Mouse (Mus musculus) liver, adult 2 months (tissue): ENCODE data around the gene Spon1. TPM values are rescaled to one million over a fixed set of nuclear protein-coding genes. Genes with fewer than 3 reads are reported as not detected.

Source experiments
- DNase-seq: peaks from one replicate; pipeline ENCODE4 v3.0.0-alpha.2; 2011; ENCODE audit warnings: low read depth, low spot score; ENCODE audit errors: extremely low read depth
- H3K27ac ChIP-seq: fragments of 200-500 bp; replicated peaks from 2 replicates; pipeline ENCODE4 v1.5.1; 2012; ENCODE audit warnings: low read depth, mild to moderate bottlenecking, control low read depth, inconsistent platforms, low read length; ENCODE audit not compliant: insufficient read depth
- H3K27me3 ChIP-seq: fragments of 200-500 bp; 2 replicates; pipeline ENCODE4 v1.6.1; 2012; ENCODE audit warnings: mild to moderate bottlenecking, moderate library complexity, low read length, inconsistent platforms; ENCODE audit not compliant: control insufficient read depth, insufficient read depth
- H3K36me3 ChIP-seq: fragments of 200-500 bp; 2 replicates; pipeline ENCODE4 v1.6.1; 2012; ENCODE audit warnings: low read length, inconsistent platforms; ENCODE audit not compliant: control insufficient read depth, insufficient read depth
- H3K4me1 ChIP-seq: fragments of 200-500 bp; 2 replicates; pipeline ENCODE4 v1.6.1; 2011; ENCODE audit warnings: low read length; ENCODE audit not compliant: control insufficient read depth, insufficient read depth
- H3K4me3 ChIP-seq: fragments of 200-500 bp; 2 replicates; pipeline ENCODE4 v1.5.1; 2011; ENCODE audit warnings: low read depth, mild to moderate bottlenecking, control low read depth, low read length, moderate library complexity; ENCODE audit not compliant: insufficient read depth
- H3K79me2 ChIP-seq: fragments of 200-500 bp; 2 replicates; pipeline ENCODE4 v1.6.1; 2012; ENCODE audit warnings: inconsistent platforms, mild to moderate bottlenecking, low read length, moderate library complexity; ENCODE audit not compliant: control insufficient read depth, insufficient read depth
- H3K9ac ChIP-seq: fragments of 200-500 bp; 2 replicates; pipeline ENCODE4 v1.6.1; 2012; ENCODE audit warnings: low read depth, mild to moderate bottlenecking, control low read depth, inconsistent platforms, low read length
- CTCF ChIP-seq: fragments of 200-500 bp; IDR thresholded peaks from 2 replicates; pipeline ENCODE4 v1.5.1; 2011; ENCODE audit warnings: low read depth, low read length, control low read depth
- POLR2A ChIP-seq: fragments of 200-500 bp; IDR thresholded peaks from 2 replicates; pipeline ENCODE4 v1.6.1; 2011; ENCODE audit warnings: low read length, control low read depth; ENCODE audit not compliant: insufficient read depth; ENCODE audit errors: extremely low read depth
- WGBS: fragments of 180-500 bp; shearing (Covaris S2); methylation state at CpG from one replicate; pipeline ENCODE4 v1.1.7; 2018; 5-methylcytosine and 5-hydroxymethylcytosine counted together
- polyA plus RNA-seq: library from polyadenylated mRNA; depleted of rRNA; stranded (reverse); fragments of >200 nt; gene quantifications from 2 replicates; pipeline ENCODE4 v1.2.3, GENCODE M21; 2012
- total RNA-seq: library from RNA; depleted of rRNA; stranded (reverse); fragments of >200 nt; gene quantifications from 2 replicates; pipeline ENCODE4 v1.2.3, GENCODE M21; 2014

Gene Spon1
- total and polyA plus RNA-seq, 2 experiments: 0.22 to 0.28 TPM

DNA sequence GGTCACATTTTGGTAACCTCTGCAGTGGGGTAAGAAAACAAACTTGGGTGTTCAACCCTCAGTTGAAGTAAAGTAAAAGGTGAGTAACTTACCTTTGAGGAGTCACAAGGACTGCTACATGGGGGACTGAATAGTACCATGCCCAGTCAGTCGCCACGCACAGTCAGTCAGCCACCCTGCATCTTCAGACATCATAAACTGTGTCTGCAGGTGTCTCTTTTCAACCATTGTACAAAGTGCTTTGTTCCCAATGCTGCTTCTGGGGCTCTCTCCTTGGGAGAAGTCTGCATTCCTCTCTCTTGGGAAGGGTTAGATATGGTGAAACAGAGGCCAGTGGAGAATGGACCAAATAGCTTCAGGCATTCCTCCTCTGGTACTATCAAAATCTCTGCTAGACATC, 125.0 kb downstream of the Spon1 start:
- WGBS: 96% methylated on average over 2 of the region's 2 CpGs
- no peaks in the 10 kb centered on the region for H3K36me3 ChIP-seq
- no peak for TF ChIP-seq CTCF
- TF ChIP-seq POLR2A: no peak
- no peak overlapping the region for H3K9ac ChIP-seq
- no peaks in the 10 kb centered on the region for H3K4me1 ChIP-seq
- DNase-seq: no peak
- no peak overlapping the region for H3K27ac ChIP-seq
- no peaks in the 10 kb centered on the region for H3K79me2 ChIP-seq
- H3K4me3 ChIP-seq: no peak overlapping the region
- H3K27me3 ChIP-seq: no peaks in the 10 kb centered on the region

GRCm38 (mm10) chr7:113891491-113891890, 125.7 kb downstream of the Spon1 start:
- no peak for TF ChIP-seq POLR2A
- no peak for TF ChIP-seq CTCF
- Histone ChIP-seq H3K27me3 (no peaks in the 10 kb centered on the region; the same call in 1 of the 2 replicates), H3K79me2 (no peaks in the 10 kb centered on the region), H3K36me3 (no peaks in the 10 kb centered on the region), H3K9ac (no peak overlapping the region), H3K4me1 (no peaks in the 10 kb centered on the region), H3K27ac (no peak overlapping the region), H3K4me3 (no peak overlapping the region)
- no peak for DNase-seq
- 85% methylated on average over 6 of the region's 6 CpGs for WGBS

DNA sequence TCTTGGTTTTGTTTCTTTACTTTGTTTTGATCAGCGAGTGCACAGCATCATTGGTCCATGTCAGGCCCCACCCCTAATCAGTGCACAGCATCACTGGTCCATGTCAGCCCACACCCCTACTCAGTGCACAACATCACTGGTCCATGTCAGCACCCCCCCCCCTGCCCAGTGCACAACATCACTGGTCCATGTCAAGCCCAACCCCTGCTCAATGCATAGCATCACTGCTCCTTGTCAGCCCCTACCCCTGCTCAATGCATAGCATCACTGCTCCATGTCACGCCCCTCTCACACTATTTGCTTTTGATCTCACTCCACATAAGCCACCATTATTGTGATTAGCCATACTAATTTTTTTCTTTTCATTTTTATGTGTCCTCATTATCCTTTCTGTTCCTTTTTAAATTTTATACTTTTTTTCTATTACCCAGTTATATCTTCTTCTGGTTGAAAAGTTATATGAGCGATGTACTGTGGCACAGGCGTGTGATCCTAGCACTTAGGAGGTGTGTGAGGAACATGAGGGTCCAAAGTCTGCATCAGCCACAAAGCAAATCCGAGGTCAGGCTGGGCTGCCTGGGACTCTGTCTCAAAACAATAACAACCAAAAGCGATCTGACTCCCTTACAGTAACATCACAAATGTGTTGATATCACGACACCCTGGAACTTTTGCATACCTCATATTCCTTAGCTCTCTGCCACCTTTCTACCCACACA, 128.3 kb downstream of the Spon1 start:
- 81% methylated on average over 7 of the region's 7 CpGs for WGBS
- no peak for TF ChIP-seq POLR2A
- no peak for TF ChIP-seq CTCF
- H3K4me3 ChIP-seq: no peak overlapping the region
- no peaks in the 10 kb centered on the region for H3K4me1 ChIP-seq
- H3K9ac ChIP-seq: no peak overlapping the region
- H3K27me3 ChIP-seq: no peaks in the 10 kb centered on the region; the same call in 1 of the 2 replicates
- H3K36me3 ChIP-seq: no peaks in the 10 kb centered on the region
- DNase-seq: no peak
- H3K27ac ChIP-seq: no peak overlapping the region
- H3K79me2 ChIP-seq: no peaks in the 10 kb centered on the region

DNA sequence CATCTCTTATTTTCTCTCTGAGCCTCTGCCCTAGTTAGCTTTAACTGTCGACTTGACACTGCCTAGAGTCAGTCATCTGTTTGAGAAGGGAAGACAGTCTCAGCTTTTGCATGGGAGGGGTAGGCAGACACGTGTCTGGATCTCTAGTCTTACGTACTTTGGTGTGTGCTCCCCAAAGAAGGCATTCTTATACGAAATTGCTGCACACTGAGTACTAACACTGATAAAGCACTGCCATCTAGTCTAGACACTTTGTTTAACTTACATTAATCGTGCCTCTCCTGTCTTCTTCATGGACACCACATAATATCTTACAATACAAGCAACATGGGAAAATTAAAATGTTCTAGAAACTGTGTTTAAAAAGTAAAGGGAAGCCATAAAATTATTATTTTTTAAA, 129.5 kb downstream of the Spon1 start:
- Histone ChIP-seq H3K9ac (no peak overlapping the region), H3K27ac (no peak overlapping the region), H3K4me1 (no peaks in the 10 kb centered on the region), H3K27me3 (no peaks in the 10 kb centered on the region; the same call in 1 of the 2 replicates), H3K4me3 (no peak overlapping the region), H3K36me3 (no peaks in the 10 kb centered on the region), H3K79me2 (no peaks in the 10 kb centered on the region)
- DNase-seq: no peak
- TF ChIP-seq POLR2A (no peak), CTCF (no peak)
- WGBS: 65% methylated on average over 5 of the region's 5 CpGs

- Histone ChIP-seq H3K27ac (no peak overlapping the region), H3K4me3 (no peak overlapping the region), H3K27me3 (no peaks in the 10 kb centered on the region; the same call in 1 of the 2 replicates), H3K9ac (no peak overlapping the region), H3K79me2 (no peaks in the 10 kb centered on the region), H3K4me1 (no peaks in the 10 kb centered on the region), H3K36me3 (no peaks in the 10 kb centered on the region)
- DNase-seq: no peak
- TF ChIP-seq POLR2A (no peak), CTCF (no peak)
Measured at GRCm38 (mm10) chr7:113898388-113898787, 132.6 kb downstream of the Spon1 start.

DNA sequence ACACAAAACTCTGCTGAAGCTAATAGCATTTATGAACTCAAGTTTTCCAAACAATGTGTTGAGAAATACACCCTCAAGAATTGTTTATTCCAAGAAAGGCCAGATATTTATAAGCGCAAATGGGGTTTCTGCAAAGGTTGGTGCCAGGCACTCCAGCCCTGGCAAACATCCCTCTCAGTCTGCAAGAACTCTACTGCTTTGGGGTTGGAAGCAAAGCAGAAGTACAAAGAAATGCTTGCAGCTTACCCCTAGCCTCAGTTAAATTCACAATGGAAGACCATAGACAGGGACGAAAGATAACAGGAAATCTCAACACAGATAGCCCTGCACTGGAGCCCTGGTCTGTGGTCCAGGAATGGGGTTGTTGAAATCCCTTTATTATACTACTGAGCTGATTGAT, 135.7 kb downstream of the Spon1 start:
- H3K36me3 ChIP-seq: no peaks in the 10 kb centered on the region
- H3K79me2 ChIP-seq: no peaks in the 10 kb centered on the region
- H3K27ac ChIP-seq: no peak overlapping the region
- no peaks in the 10 kb centered on the region for H3K4me1 ChIP-seq
- 87% methylated on average over 2 of the region's 2 CpGs for WGBS
- no peak overlapping the region for H3K9ac ChIP-seq
- DNase-seq: no peak
- H3K27me3 ChIP-seq: no peaks in the 10 kb centered on the region; the same call in 1 of the 2 replicates
- TF ChIP-seq CTCF (no peak), POLR2A (no peak)
- H3K4me3 ChIP-seq: no peak overlapping the region
